Mouse (Mus musculus) midbrain, embryonic 11.5 days (tissue): ENCODE results near the gene Slc6a17. TPM values are rescaled to one million over a fixed set of nuclear protein-coding genes. Genes with fewer than 3 reads are reported as not detected.

Experiments used
- ATAC-seq: fragments of 200-750 bp; cut with Nextera tagmentation; 2 replicates; pipeline ENCODE4 v1.8.0; 2017; ENCODE audit warnings: moderate TSS enrichment, moderate library complexity; ENCODE audit not compliant: low FRiP score
- DNase-seq: peaks from one replicate; pipeline ENCODE4 v3.0.0; 2015; ENCODE audit warnings: low spot score; ENCODE audit errors: missing footprints
- H3K27ac ChIP-seq: fragments of 300-500 bp; sonication (generic); 2 replicates; pipeline ENCODE4 v1.5.1; 2014; ENCODE audit warnings: low read depth, low read length
- H3K27me3 ChIP-seq: fragments of 300-500 bp; sonication (generic); 2 replicates; pipeline ENCODE4 v1.6.1; 2014; ENCODE audit warnings: mild to moderate bottlenecking, low read length, moderate library complexity, mixed read lengths; ENCODE audit not compliant: control insufficient read depth, insufficient read depth
- H3K36me3 ChIP-seq: fragments of 300-500 bp; sonication (generic); 2 replicates; pipeline ENCODE4 v1.6.1; 2014; ENCODE audit warnings: mild to moderate bottlenecking, low read length, moderate library complexity, mixed read lengths; ENCODE audit not compliant: control insufficient read depth, insufficient read depth
- H3K4me1 ChIP-seq: fragments of 300-500 bp; sonication (generic); 2 replicates; pipeline ENCODE4 v1.6.1; 2014; ENCODE audit warnings: low read length; ENCODE audit not compliant: control insufficient read depth, insufficient read depth
- H3K4me2 ChIP-seq: fragments of 300-500 bp; sonication (generic); 2 replicates; pipeline ENCODE4 v1.6.1; 2014; ENCODE audit warnings: mild to moderate bottlenecking, moderate library complexity
- H3K4me3 ChIP-seq: fragments of 300-500 bp; sonication (generic); 2 replicates; pipeline ENCODE4 v1.5.1; 2014; ENCODE audit warnings: low read depth, low read length
- H3K9ac ChIP-seq: fragments of 300-500 bp; sonication (generic); 2 replicates; pipeline ENCODE4 v1.6.1; 2014; ENCODE audit warnings: low read length
- H3K9me3 ChIP-seq: fragments of 300-500 bp; sonication (generic); 2 replicates; pipeline ENCODE4 v1.6.1; 2016; ENCODE audit warnings: low read length; ENCODE audit not compliant: control insufficient read depth
- WGBS: fragments of 180-500 bp; shearing (Covaris S2); extraction: QIAGEN DNeasy Blood & Tissue Kit; methylation state at CpG from one replicate; pipeline ENCODE4 v1.1.7; 2014; 5-methylcytosine and 5-hydroxymethylcytosine counted together
- polyA plus RNA-seq: library from polyadenylated mRNA; unstranded; fragments of >200 nt; fragmentation: Nextera tagmentation; extraction: Ambion mirVana; gene quantifications from 2 replicates; pipeline ENCODE4 v1.2.1, GENCODE M21; 2014

The Slc6a17 gene
- polyA plus RNA-seq, 1 experiment from 2014 or later: 1.9 TPM

DNA sequence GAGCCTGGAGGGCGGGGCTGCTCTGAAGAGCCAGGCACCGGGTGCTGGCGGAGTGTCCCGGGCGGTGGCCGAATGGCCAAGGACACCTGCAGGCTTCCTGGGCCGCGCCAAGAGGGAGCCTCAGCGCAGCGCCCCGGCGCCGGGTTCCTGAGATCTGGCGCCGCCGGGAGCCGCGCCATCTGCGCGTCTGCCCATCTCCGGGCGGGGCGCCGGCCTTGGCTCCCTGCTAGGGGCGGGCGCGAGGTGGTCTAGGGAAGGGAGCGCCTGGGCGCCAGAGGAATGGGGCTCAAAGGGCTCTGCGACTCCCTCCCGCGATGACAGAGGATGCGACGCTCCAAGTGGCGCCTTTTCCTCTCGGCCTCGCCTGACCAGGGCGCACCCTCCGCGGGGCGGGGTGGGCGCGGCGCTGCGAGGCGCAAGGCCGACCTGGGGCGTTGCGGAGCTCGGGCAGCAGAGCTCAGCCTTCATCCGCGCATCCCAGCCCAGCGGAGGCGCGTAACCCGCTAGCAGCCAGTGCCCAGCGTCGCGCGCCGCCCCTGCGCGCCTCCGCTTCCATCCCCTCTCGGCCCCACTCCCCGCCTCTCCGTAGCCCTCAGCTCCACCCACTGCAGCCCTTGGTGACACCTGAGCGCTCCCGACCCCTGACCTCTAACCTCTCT is 57.9 kb downstream of the Slc6a17 start:
- H3K9me3 ChIP-seq: no peaks in the 10 kb centered on the region
- H3K27me3 ChIP-seq: peaks cover 59% of the 10 kb centered on the region
- no peak overlapping the region for H3K27ac ChIP-seq
- peaks cover 20% of the 10 kb centered on the region for H3K4me1 ChIP-seq
- peak overlapping the region; percentile 34; the same call in 1 of the 2 replicates for H3K9ac ChIP-seq
- peak overlapping the region; percentile 52 for H3K4me3 ChIP-seq
- peak; percentile 94 for DNase-seq
- H3K36me3 ChIP-seq: no peaks in the 10 kb centered on the region
- ATAC-seq: peak; percentile 65
- under 1% methylated on average over 67 of the region's 69 CpGs for WGBS
- H3K4me2 ChIP-seq: peak overlapping the region; percentile 76

DNA sequence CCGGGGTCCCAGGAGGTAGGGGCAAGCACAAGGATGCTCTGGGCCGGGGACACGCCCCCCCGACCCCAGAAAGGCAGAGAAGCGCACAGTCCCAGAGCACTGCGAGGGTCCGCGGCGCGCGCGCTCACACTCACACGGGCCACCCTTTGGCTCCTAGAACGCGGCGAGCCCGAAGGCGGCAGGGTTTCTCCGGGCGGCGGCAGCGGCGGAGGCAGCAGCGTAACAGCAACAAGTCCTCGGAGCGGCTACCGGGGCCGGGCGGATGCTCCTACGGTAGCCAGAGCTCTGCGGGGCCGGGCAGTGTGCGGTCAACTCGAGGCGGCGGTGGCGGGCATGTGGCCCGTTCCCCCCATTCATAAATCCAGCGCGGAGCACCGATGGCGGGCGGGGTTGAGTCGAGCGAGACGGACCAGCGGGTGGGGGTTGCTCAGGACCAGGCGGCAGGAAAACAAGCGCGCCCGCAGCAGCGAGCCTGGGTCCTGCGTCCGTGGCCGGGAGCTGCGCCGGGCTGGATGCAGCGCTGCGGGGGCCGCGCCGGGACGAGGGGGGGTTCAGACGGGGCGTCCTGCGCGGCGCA is 58.5 kb downstream of the Slc6a17 start, which contains the start of gene Kcnc4:
Gene Kcnc4 (minus strand): TSS at position 357 of the 577 bp plus-strand sequence.
- Histone ChIP-seq H3K4me3 (peak within 1 kb of the TSS; percentile 52), H3K9me3 (no peaks in the 10 kb centered on the region), H3K36me3 (no peaks in the 10 kb centered on the region), H3K4me1 (peaks cover 20% of the 10 kb centered on the region), H3K27me3 (peaks cover 59% of the 10 kb centered on the region), H3K9ac (peak within 1 kb of the TSS; percentile 34; the same call in 1 of the 2 replicates), H3K4me2 (peak within 1 kb of the TSS; percentile 76), H3K27ac (no peak within 1 kb of the TSS)
- DNase-seq (peak; percentile 91), ATAC-seq (peak; percentile 52)
- under 1% methylated on average over 48 of the region's 68 CpGs for WGBS

DNA sequence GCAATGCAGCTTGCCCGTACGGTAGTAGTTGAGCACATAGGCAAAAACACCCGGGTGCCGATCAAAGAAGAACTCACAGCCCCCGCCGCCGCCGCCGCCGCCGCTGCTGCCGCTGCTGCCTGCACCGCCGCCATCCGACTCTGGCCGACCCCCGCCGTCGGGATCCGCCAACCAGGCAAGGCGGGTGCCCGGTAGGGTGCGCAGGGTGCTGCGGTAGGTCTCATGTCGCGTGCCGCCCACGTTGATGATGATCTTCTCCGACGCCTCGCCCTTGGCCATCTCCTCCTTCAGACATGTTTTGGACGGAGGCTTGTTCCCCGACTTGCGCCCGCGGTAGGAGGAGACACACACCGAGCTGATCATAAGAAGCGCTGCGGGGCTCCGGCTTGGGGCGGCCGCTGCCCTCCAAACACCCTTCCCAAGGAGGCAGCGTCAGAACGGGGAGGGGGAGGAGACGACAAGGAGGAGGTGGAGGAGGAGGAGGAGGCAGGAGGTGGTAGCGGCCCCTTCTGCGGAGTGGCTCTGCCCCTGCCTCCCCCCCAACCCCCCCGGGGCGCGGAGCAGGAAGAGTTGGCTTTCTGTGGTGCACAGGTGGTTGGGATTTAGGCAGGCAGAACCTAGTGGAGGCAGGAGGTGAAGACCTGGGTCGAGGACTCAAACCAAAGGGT is 59.2 kb downstream of the Slc6a17 start:
- DNase-seq: peak; percentile 94
- Histone ChIP-seq H3K9me3 (no peaks in the 10 kb centered on the region), H3K4me3 (peak overlapping the region; percentile 52), H3K9ac (peak overlapping the region; percentile 20; the same call in 1 of the 2 replicates), H3K27me3 (peaks cover 59% of the 10 kb centered on the region), H3K4me1 (peaks cover 20% of the 10 kb centered on the region), H3K36me3 (no peaks in the 10 kb centered on the region), H3K4me2 (peak overlapping the region; percentile 76), H3K27ac (no peak overlapping the region)
- 0 out of 2 replicates have a peak, but pooled peaks have one; percentile 8 for ATAC-seq
- under 1% methylated on average over 51 of the region's 51 CpGs for WGBS

DNA sequence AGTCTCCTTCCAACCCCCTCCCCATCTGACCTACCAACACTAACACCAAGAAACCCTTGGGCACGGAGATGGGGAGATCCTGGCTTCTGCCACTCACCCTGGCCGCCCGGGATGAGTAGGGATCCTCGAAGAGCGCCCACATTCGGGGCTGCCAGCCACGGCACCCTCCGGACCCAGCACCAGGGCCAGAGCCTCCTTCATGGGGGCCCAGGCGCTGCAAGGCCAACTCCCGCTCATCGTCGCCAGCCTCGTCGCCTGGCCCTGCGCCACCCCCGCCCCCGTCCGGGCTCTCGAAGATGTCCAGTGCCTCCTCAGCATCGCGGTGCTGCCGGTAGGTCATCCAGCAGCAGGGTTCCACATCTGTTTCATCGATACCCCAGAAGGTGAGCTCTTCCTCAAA is 59.7 kb downstream of the Slc6a17 start:
- ATAC-seq (no peak), DNase-seq (peak; percentile 89)
- Histone ChIP-seq H3K27me3 (peaks cover 59% of the 10 kb centered on the region), H3K27ac (no peak overlapping the region), H3K4me1 (peaks cover 20% of the 10 kb centered on the region), H3K36me3 (no peaks in the 10 kb centered on the region), H3K9me3 (no peaks in the 10 kb centered on the region), H3K4me2 (peak overlapping the region; percentile 76), H3K9ac (peak overlapping the region; percentile 20; the same call in 1 of the 2 replicates), H3K4me3 (peak overlapping the region; percentile 52)
- 4% methylated on average over 23 of the region's 23 CpGs for WGBS

DNA sequence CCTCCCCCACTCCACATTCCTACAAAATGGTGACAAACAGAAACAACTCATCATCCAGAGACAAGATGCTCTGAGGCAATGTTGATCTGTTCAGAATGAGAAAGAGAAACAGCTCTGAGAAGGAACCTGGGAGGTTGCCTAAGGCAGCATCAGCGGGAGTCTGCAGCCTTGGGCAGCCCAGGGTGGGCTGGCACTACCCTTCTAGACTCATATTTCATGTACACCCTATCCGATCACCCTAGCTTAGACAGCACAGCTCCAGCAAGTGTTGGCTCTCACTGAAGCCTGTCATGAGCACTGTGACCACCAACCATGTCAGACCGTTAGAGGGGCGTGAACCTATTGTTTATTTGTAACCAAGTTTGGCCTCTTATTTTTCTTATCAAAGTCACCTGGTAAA is 63.5 kb downstream of the Slc6a17 start:
- ATAC-seq (no peak), DNase-seq (no peak)
- Histone ChIP-seq H3K9ac (no peak overlapping the region), H3K4me3 (no peak overlapping the region), H3K36me3 (no peaks in the 10 kb centered on the region), H3K4me1 (peaks cover 11% of the 10 kb centered on the region), H3K27me3 (peaks cover 32% of the 10 kb centered on the region), H3K27ac (no peak overlapping the region), H3K9me3 (no peaks in the 10 kb centered on the region), H3K4me2 (no peak overlapping the region)
- 79% methylated on average over 4 of the region's 4 CpGs for WGBS

DNA sequence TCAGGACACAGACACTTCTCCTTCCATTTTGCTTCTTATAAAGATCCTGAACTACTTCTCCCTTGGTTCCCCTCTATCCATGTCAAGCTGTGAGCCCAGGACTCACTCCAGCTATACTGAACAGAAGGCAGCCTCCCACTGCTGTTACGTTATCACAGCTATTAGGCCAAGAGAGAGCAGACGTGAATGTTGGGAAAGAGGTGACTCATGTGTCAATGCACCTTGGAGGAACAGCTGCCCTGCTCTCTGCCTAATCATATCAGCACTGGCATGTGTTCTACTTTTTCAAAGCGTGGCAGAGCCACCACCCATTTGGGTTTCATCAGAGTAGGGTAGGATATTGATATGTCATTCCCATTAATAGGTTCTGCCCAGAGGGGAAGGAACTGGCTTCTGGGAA is 71.0 kb downstream of the Slc6a17 start:
- Histone ChIP-seq H3K4me2 (no peak overlapping the region), H3K9me3 (no peaks in the 10 kb centered on the region), H3K4me1 (no peaks in the 10 kb centered on the region), H3K4me3 (no peak overlapping the region), H3K27ac (no peak overlapping the region), H3K27me3 (no peaks in the 10 kb centered on the region), H3K36me3 (no peaks in the 10 kb centered on the region), H3K9ac (no peak overlapping the region)
- WGBS: 85% methylated on average over 3 of the region's 3 CpGs
- DNase-seq (no peak), ATAC-seq (no peak)

DNA sequence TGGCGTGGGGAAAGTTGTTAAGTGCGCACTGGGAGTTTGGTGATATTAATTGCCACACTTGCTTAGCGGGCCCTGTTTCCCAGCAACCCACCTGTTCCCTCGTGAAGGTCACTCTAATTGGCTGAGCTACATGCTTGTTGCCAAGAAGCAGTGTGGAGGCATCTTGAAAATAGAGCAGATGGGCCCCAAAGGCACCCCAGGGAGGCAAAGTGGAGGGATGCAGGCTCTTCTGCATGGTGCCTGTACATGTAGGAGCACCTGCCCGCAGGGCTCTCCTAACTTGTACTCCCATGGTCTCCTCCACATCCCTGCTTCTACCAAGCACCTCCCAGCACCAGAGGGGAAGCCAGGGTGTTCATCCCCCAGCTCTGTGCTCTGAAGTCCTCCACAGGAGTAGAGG is 74.0 kb downstream of the Slc6a17 start:
- H3K4me3 ChIP-seq: no peak overlapping the region
- no peaks in the 10 kb centered on the region for H3K9me3 ChIP-seq
- H3K36me3 ChIP-seq: no peaks in the 10 kb centered on the region
- ATAC-seq: no peak
- DNase-seq: peak; percentile 54
- H3K27me3 ChIP-seq: no peaks in the 10 kb centered on the region
- WGBS: 81% methylated on average over 5 of the region's 5 CpGs
- H3K27ac ChIP-seq: no peak overlapping the region
- no peak overlapping the region for H3K9ac ChIP-seq
- H3K4me2 ChIP-seq: no peak overlapping the region
- no peaks in the 10 kb centered on the region for H3K4me1 ChIP-seq

DNA sequence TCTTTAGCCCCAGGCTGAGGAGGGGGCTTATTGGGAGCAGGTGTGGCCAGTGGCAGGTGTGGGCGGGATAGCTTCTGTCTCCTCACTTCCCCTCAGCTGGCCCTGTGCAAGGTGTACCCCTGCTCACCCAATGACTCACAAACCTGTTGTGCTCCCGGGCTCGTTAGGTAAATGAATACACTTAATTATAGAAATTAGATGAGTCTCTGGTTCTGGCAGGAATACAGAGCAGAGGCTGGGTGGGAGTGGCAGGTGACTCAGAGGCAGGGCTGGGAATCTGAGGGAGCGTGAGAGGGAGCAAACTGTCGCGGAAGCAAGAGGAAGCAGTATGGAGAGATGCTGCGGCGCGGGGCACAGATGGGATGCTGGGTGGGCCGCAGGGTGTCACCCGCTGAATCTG is 75.6 kb downstream of the Slc6a17 start:
- no peaks in the 10 kb centered on the region for H3K9me3 ChIP-seq
- H3K4me2 ChIP-seq: no peak overlapping the region
- no peaks in the 10 kb centered on the region for H3K4me1 ChIP-seq
- no peak overlapping the region for H3K4me3 ChIP-seq
- DNase-seq (peak; percentile 26), ATAC-seq (no peak)
- no peaks in the 10 kb centered on the region for H3K36me3 ChIP-seq
- no peaks in the 10 kb centered on the region for H3K27me3 ChIP-seq
- no peak overlapping the region for H3K9ac ChIP-seq
- H3K27ac ChIP-seq: no peak overlapping the region
- WGBS: 84% methylated on average over 11 of the region's 11 CpGs

DNA sequence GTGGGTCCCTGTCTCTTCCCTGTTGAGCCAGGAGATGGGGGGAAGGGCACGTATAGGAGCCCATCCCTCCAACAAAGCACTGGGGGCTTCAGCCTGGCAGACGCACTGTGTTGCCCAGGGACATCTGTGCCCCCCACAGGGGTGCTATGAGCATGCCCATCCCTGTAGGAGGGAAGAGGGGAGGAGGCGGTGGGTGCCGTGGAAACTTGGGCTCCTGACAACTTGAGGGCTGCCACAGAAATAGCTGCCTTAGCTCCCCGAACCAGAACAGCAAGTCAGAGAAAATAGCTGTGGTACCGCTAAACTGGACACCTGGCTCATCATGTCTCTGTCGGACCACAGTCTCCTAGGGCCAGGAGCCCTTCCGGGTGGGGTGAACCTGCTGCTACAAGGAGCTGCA is 76.5 kb downstream of the Slc6a17 start:
- 79% methylated on average over 8 of the region's 8 CpGs for WGBS
- Histone ChIP-seq H3K9me3 (no peaks in the 10 kb centered on the region), H3K9ac (no peak overlapping the region), H3K4me3 (no peak overlapping the region), H3K27ac (no peak overlapping the region), H3K4me2 (no peak overlapping the region), H3K27me3 (no peaks in the 10 kb centered on the region), H3K36me3 (no peaks in the 10 kb centered on the region), H3K4me1 (no peaks in the 10 kb centered on the region)
- ATAC-seq (no peak), DNase-seq (peak; percentile 1)
